27 mouse cellular contexts compared by ENCODE assay signal in genomic region chr6:126907876-126908275, GRCm38 (mm10). TPM values are rescaled to one million over a fixed set of nuclear protein-coding genes. Genes with fewer than 3 reads are reported as not detected.
DNase-seq lines count a peak whose midpoint lies in the region; ATAC-seq and TF ChIP-seq lines count a peak whose summit lies in the region.
"Had no signal": no experiment of that assay in that cellular context is flagged by ENCODE, and none has a peak within 500 bp of the region (broad histone marks: within the 10 kb centered on the region; RNA-seq: fewer than 3 reads in every experiment).

No protein-coding gene starts in this region.

- TF ChIP-seq EP300 in CH12.LX (IDR thresholded peaks at IDR 0.05; ENCODE audit: low read length), result no peak

- TF ChIP-seq POLR2A in CH12.LX (IDR thresholded peaks at IDR 0.05; ENCODE audit: low read depth, low read length), result no peak
- no peak for TF ChIP-seq POLR2A in thymus, adult 2 months (IDR thresholded peaks at IDR 0.05; ENCODE audit: control insufficient read depth, extremely low read depth, insufficient read depth, low read length, poor library complexity)

- H3K4me3 ChIP-seq in CH12.LX (replicated peaks in 1 of 3; ENCODE audit: low read depth in 2 of 3, low read length in 2 of 3, poor library complexity in 1 of 3), result peak overlapping the region; percentile 30 to 74 (median 59)
- no peak overlapping the region for H3K4me3 ChIP-seq in brown adipose tissue, adult 24 weeks (ENCODE audit: insufficient read depth, low read depth, low read length)
- H3K4me3 ChIP-seq in embryonic facial prominence, embryonic 14.5 days (ENCODE audit: low read depth, low read length), result no peak overlapping the region
- H3K4me3 ChIP-seq in thymus, adult 2 months (ENCODE audit: control insufficient read depth, insufficient read depth, low read length), result no peak overlapping the region
- H3K4me3 ChIP-seq: embryonic facial prominence, embryonic 13.5 days; forebrain, embryonic 13.5 days; forebrain, embryonic 15.5 days had no signal

- dilution Hi-C loops in CH12.LX (cut with MboI; ENCODE audit: extremely low pct_ligation_motif_present, extremely low pct_unique_long_range_greater_than_20kb, low sequenced_read_pairs), result no loop called here

- no peaks in the 10 kb centered on the region for H3K36me3 ChIP-seq in CH12.LX (replicated peaks in 1 of 2; ENCODE audit: control insufficient read depth in 1 of 2, insufficient read depth in 1 of 2, low read length in 1 of 2)
- no peaks in the 10 kb centered on the region for H3K36me3 ChIP-seq in embryonic facial prominence, embryonic 14.5 days (ENCODE audit: control insufficient read depth, insufficient read depth, low read length)
- H3K36me3 ChIP-seq in thymus, adult 2 months (ENCODE audit: control insufficient read depth, insufficient read depth, low read length), result no peaks in the 10 kb centered on the region
- H3K36me3 ChIP-seq: embryonic facial prominence, embryonic 13.5 days; forebrain, embryonic 15.5 days; G1E had no signal

- peak overlapping the region; percentile 80 for H3K4me2 ChIP-seq in CH12.LX (ENCODE audit: insufficient read depth, low read depth, poor library complexity, severe bottlenecking)
- H3K4me2 ChIP-seq in embryonic facial prominence, embryonic 14.5 days (ENCODE audit: low read depth, low read length), result no peak overlapping the region
- H3K4me2 ChIP-seq: embryonic facial prominence, embryonic 13.5 days; forebrain, embryonic 13.5 days; forebrain, embryonic 15.5 days had no signal

- H3K79me2 ChIP-seq in CH12.LX (replicated peaks; ENCODE audit: control insufficient read depth, extremely low read depth, insufficient read depth, poor library complexity, severe bottlenecking), result 0 out of 2 replicates have a peak, but pooled peaks cover 4% of the 10 kb centered on the region

- WGBS in embryonic facial prominence, embryonic 14.5 days, result 60% methylated on average over 3 of the region's 3 CpGs
- WGBS in thymus, adult 2 months, result 67% methylated on average over 3 of the region's 3 CpGs

- H3K4me1 ChIP-seq in CH12.LX (ENCODE audit: control insufficient read depth in 1 of 2, insufficient read depth in 2 of 2), result peaks cover 12 to 34% of the 10 kb centered on the region in 2 experiments; a peak in 3 of 4 replicates
- H3K4me1 ChIP-seq in brown adipose tissue, adult 24 weeks (ENCODE audit: control insufficient read depth, insufficient read depth, insufficient read length, low read length), result no peaks in the 10 kb centered on the region
- H3K4me1 ChIP-seq in embryonic facial prominence, embryonic 14.5 days (ENCODE audit: control insufficient read depth, insufficient read depth, low read length), result no peaks in the 10 kb centered on the region
- no peaks in the 10 kb centered on the region for H3K4me1 ChIP-seq in thymus, adult 2 months (replicated peaks; ENCODE audit: control insufficient read depth, insufficient read depth, low read length)
- H3K4me1 ChIP-seq: embryonic facial prominence, embryonic 13.5 days; forebrain, embryonic 13.5 days; forebrain, embryonic 15.5 days had no signal

- in situ Hi-C loops in CH12.LX (cut with MboI; ENCODE audit: low pct_ligation_motif_present, low pct_unique_long_range_greater_than_20kb, low sequenced_read_pairs), result no loop called here

- peak; percentile 56 for DNase-seq in CH12.LX (ENCODE audit: extremely low read depth)
- DNase-seq in embryonic facial prominence, embryonic 14.5 days (ENCODE audit: low spot score), result peak; percentile 6
- peak; percentile 12 for DNase-seq in skeletal muscle tissue, adult 2 months (ENCODE audit: low read depth, low spot score)
- DNase-seq in ovary, adult 18-20 months (ENCODE audit: low spot score), result no peak
- no peak for DNase-seq in embryo, embryonic 11 days
- no peak for DNase-seq in thymus, adult 2 months
- DNase-seq: adrenal gland, adult 8-10 months; adrenal gland, postnatal 14 days; adrenal gland, postnatal 36 days; cerebellum, adult 11-12 months; cerebellum, adult 8-10 months; cerebellum, adult 9-11 months; cerebellum, postnatal 14 days; cerebellum, postnatal 36 days; forebrain, postnatal 0 days had no signal

- TF ChIP-seq RAD21 in CH12.LX (IDR thresholded peaks at IDR 0.05; ENCODE audit: low read depth, low read length), result no peak

- no peak for TF ChIP-seq CTCF in CH12.LX (conservative IDR thresholded peaks at IDR 0.05 in 1 of 2, IDR thresholded peaks at IDR 0.05 in 1 of 2; ENCODE audit: low read depth in 2 of 2, low read length in 2 of 2)
- no peak for TF ChIP-seq CTCF in thymus, adult 2 months (IDR thresholded peaks at IDR 0.05; ENCODE audit: borderline replicate concordance, control insufficient read depth, extremely low read depth, insufficient read depth, low read length, poor library complexity)

- no peaks in the 10 kb centered on the region for H3K27me3 ChIP-seq in CH12.LX (replicated peaks)
- no peaks in the 10 kb centered on the region for H3K27me3 ChIP-seq in embryonic facial prominence, embryonic 14.5 days (replicated peaks; ENCODE audit: control insufficient read depth, insufficient read depth, low read length)
- no peaks in the 10 kb centered on the region for H3K27me3 ChIP-seq in thymus, adult 2 months (ENCODE audit: control insufficient read depth, insufficient read depth, low read length)
- H3K27me3 ChIP-seq: embryonic facial prominence, embryonic 13.5 days; forebrain, embryonic 13.5 days; forebrain, embryonic 15.5 days; Patski had no signal

- H3K27ac ChIP-seq in CH12.LX (ENCODE audit: insufficient read depth, low read depth), result peak overlapping the region; percentile 53
- peak overlapping the region; percentile 74; the same call in 1 of the 2 replicates for H3K27ac ChIP-seq in brown adipose tissue, adult 24 weeks (replicated peaks; ENCODE audit: low read depth, low read length)
- H3K27ac ChIP-seq in embryonic facial prominence, embryonic 14.5 days (replicated peaks; ENCODE audit: low read depth, low read length), result no peak overlapping the region
- H3K27ac ChIP-seq in thymus, adult 2 months (ENCODE audit: control insufficient read depth, insufficient read depth, low read length), result no peak overlapping the region
- H3K27ac ChIP-seq: embryonic facial prominence, embryonic 13.5 days; forebrain, embryonic 13.5 days; forebrain, embryonic 15.5 days had no signal

- no peak overlapping the region; the same call in 1 of the 2 replicates for H3K9ac ChIP-seq in CH12.LX (ENCODE audit: insufficient read depth, low read depth)
- H3K9ac ChIP-seq in embryonic facial prominence, embryonic 14.5 days (ENCODE audit: low read depth, low read length), result no peak overlapping the region
- H3K9ac ChIP-seq: embryonic facial prominence, embryonic 13.5 days; forebrain, embryonic 13.5 days; forebrain, embryonic 15.5 days; forebrain, postnatal 0 days had no signal

- ATAC-seq in embryonic facial prominence, embryonic 14.5 days (ENCODE audit: low read depth), result no peak
- ATAC-seq: activated CD4-positive, CD25-positive, alpha-beta regulatory T cell, adult 4 months; forebrain, embryonic 13.5 days; forebrain, embryonic 15.5 days; forebrain, postnatal 0 days; Patski had no signal

- H3K9me3 ChIP-seq in CH12.LX (replicated peaks; ENCODE audit: low read length), result no peaks in the 10 kb centered on the region
- no peaks in the 10 kb centered on the region for H3K9me3 ChIP-seq in embryonic facial prominence, embryonic 14.5 days (ENCODE audit: control insufficient read depth, low read length)
- H3K9me3 ChIP-seq: embryonic facial prominence, embryonic 13.5 days; forebrain, embryonic 13.5 days; forebrain, embryonic 15.5 days; G1E had no signal

TF ChIP-seq in CH12.LX, 34 proteins besides CTCF, POLR2A, EP300 and RAD21:
- TF ChIP-seq MEF2A (IDR thresholded peaks at IDR 0.05; ENCODE audit: borderline replicate concordance, low read depth, low read length) (no peak), SIN3A (IDR thresholded peaks at IDR 0.05; ENCODE audit: low read length) (no peak; the same call in 1 of the 2 replicates)

RNA-seq across cellular contexts. Expression of gene Dyrk4, which starts 13.8 kb away (rescaled TPM):
- 8.8 and 13.1 TPM in 2 replicates for total RNA-seq in CH12.LX (2012; rRNA removed)
- total RNA-seq in CH12.LX (2014; rRNA removed), result 7.3 and 7.8 TPM in 2 replicates
- 30.0 and 30.3 TPM in 2 replicates for polyA plus RNA-seq in CH12.LX (2012; ENCODE audit: insufficient read length, low read depth)
- not detected in 2 replicates for polyA plus RNA-seq in brown adipose tissue, adult 24 weeks (2012; ENCODE audit: insufficient read depth, insufficient read length, missing spikeins)
- 0.30 and 0.35 TPM in 2 replicates for polyA plus RNA-seq in embryonic facial prominence, embryonic 14.5 days (2014; fragmentation: Nextera tagmentation; extraction: Ambion mirVana)
- 0.31 and 0.32 TPM in 2 replicates for polyA plus RNA-seq in thymus, adult 2 months (2012; rRNA removed)
- total RNA-seq: adrenal gland, adult 18-20 months; adrenal gland, adult 8-10 months; common myeloid progenitor, adult 5-6 weeks; forebrain, postnatal 0 days; G1E had no signal
- polyA plus RNA-seq: forebrain, embryonic 11.5 days; forebrain, postnatal 0 days; G1E; Patski had no signal

RNA-seq across cellular contexts. Expression of gene Rad51ap1, which starts 31.5 kb away (rescaled TPM):
- total RNA-seq in CH12.LX (2012; rRNA removed) (30.0 and 39.2 TPM in 2 replicates), CH12.LX (2014; rRNA removed) (84.1 and 87.9 TPM in 2 replicates)
- 79.1 and 118 TPM in 2 replicates for polyA plus RNA-seq in CH12.LX (2012; ENCODE audit: insufficient read length, low read depth)
- 1.3 TPM in 1 of 2 replicates, not detected in the other for polyA plus RNA-seq in brown adipose tissue, adult 24 weeks (2012; ENCODE audit: insufficient read depth, insufficient read length, missing spikeins)
- polyA plus RNA-seq in embryonic facial prominence, embryonic 14.5 days (2014; fragmentation: Nextera tagmentation; extraction: Ambion mirVana), result 41.3 and 47.6 TPM in 2 replicates
- 28.0 and 31.0 TPM in 2 replicates for polyA plus RNA-seq in thymus, adult 2 months (2012; rRNA removed)

RNA-seq across cellular contexts. Expression of gene D6Wsu163e, which starts 31.9 kb away (rescaled TPM):
- 18.7 and 26.5 TPM in 2 replicates for total RNA-seq in CH12.LX (2012; rRNA removed)
- 42.0 and 42.7 TPM in 2 replicates for total RNA-seq in CH12.LX (2014; rRNA removed)
- 26.6 and 31.1 TPM in 2 replicates for polyA plus RNA-seq in CH12.LX (2012; ENCODE audit: insufficient read length, low read depth)
- 15.9 and 23.6 TPM in 2 replicates for polyA plus RNA-seq in brown adipose tissue, adult 24 weeks (2012; ENCODE audit: insufficient read depth, insufficient read length, missing spikeins)
- 15.2 TPM in 2 replicates for polyA plus RNA-seq in embryonic facial prominence, embryonic 14.5 days (2014; fragmentation: Nextera tagmentation; extraction: Ambion mirVana)
- 5.3 and 7.0 TPM in 2 replicates for polyA plus RNA-seq in thymus, adult 2 months (2012; rRNA removed)

RNA-seq across cellular contexts. Expression of gene Akap3, which starts 55.0 kb away (rescaled TPM):
- 0.63 and 2.0 TPM in 2 replicates for total RNA-seq in CH12.LX (2012; rRNA removed)
- total RNA-seq in CH12.LX (2014; rRNA removed), result 1.2 and 1.6 TPM in 2 replicates
- polyA plus RNA-seq in CH12.LX (2012; ENCODE audit: insufficient read length, low read depth), result 2.0 TPM in 2 replicates
- polyA plus RNA-seq in brown adipose tissue, adult 24 weeks (2012; ENCODE audit: insufficient read depth, insufficient read length, missing spikeins), result not detected in 2 replicates
- polyA plus RNA-seq in embryonic facial prominence, embryonic 14.5 days (2014; fragmentation: Nextera tagmentation; extraction: Ambion mirVana), result 0.12 TPM in 1 of 2 replicates, not detected in the other
- polyA plus RNA-seq in thymus, adult 2 months (2012; rRNA removed), result 0.04 TPM in 1 of 2 replicates, not detected in the other
- total RNA-seq: adrenal gland, adult 18-20 months; adrenal gland, adult 8-10 months; adrenal gland, postnatal 14 days; adrenal gland, postnatal 36 days; common myeloid progenitor, adult 5-6 weeks; forebrain, postnatal 0 days had no signal
- polyA plus RNA-seq: activated CD4-positive, CD25-positive, alpha-beta regulatory T cell, adult 4 months; C2C12; embryonic facial prominence, embryonic 11.5 days; embryonic facial prominence, embryonic 13.5 days; G1E; Patski had no signal

RNA-seq across cellular contexts. Expression of gene Ndufa9, which starts 58.9 kb away (rescaled TPM):
- total RNA-seq in CH12.LX (2012; rRNA removed) (141 and 159 TPM in 2 replicates), CH12.LX (2014; rRNA removed) (146 and 159 TPM in 2 replicates)
- polyA plus RNA-seq in CH12.LX (2012; ENCODE audit: insufficient read length, low read depth), result 151 and 157 TPM in 2 replicates
- polyA plus RNA-seq in brown adipose tissue, adult 24 weeks (2012; ENCODE audit: insufficient read depth, insufficient read length, missing spikeins), result 523 and 772 TPM in 2 replicates
- polyA plus RNA-seq in embryonic facial prominence, embryonic 14.5 days (2014; fragmentation: Nextera tagmentation; extraction: Ambion mirVana), result 186 and 187 TPM in 2 replicates
- polyA plus RNA-seq in thymus, adult 2 months (2012; rRNA removed), result 88.7 and 98.3 TPM in 2 replicates

Comparison
In these comparisons a context has a peak if more than half of its experiments do, and no peak if none do; other contexts are left out.
1. DNase-seq: peak in CH12.LX (single experiment), embryonic facial prominence, embryonic 14.5 days (single experiment) and skeletal muscle tissue, adult 2 months (single experiment); none in ovary, adult 18-20 months (single experiment), embryo, embryonic 11 days (single experiment) and thymus, adult 2 months (single experiment).
2. H3K27ac ChIP-seq: peak in CH12.LX (single experiment) and brown adipose tissue, adult 24 weeks (single experiment); none in embryonic facial prominence, embryonic 14.5 days (single experiment) and thymus, adult 2 months (single experiment).
3. H3K4me3 ChIP-seq: peak in CH12.LX (3 of 3); none in brown adipose tissue, adult 24 weeks (single experiment), embryonic facial prominence, embryonic 14.5 days (single experiment) and thymus, adult 2 months (single experiment).
4. RNA of gene Dyrk4, which starts 13.8 kb away (polyA plus RNA-seq): 30.0 to 30.3 TPM in CH12.LX; 0.30 to 0.35 TPM in embryonic facial prominence, embryonic 14.5 days, 0.31 to 0.32 TPM in thymus, adult 2 months and not detected in brown adipose tissue, adult 24 weeks; every median in the first group is over 10 times any median in the second.
5. RNA of gene Rad51ap1, which starts 31.5 kb away (polyA plus RNA-seq): 79.1 to 118 TPM in CH12.LX, 41.3 to 47.6 TPM in embryonic facial prominence, embryonic 14.5 days and 28.0 to 31.0 TPM in thymus, adult 2 months; 1.3 TPM in brown adipose tissue, adult 24 weeks; every median in the first group is over 10 times any median in the second.